Mouse (Mus musculus) liver, embryonic 14.5 days (tissue): ENCODE results near the gene Dusp12.

Source experiments
- CTCF ChIP-seq: IDR thresholded peaks from 2 replicates; pipeline ENCODE4 v1.5.1; 2016; ENCODE audit warnings: antibody characterized with exemption, low read depth, control low read depth
- EP300 ChIP-seq: IDR thresholded peaks from 2 replicates; pipeline ENCODE4 v1.6.1; 2016; ENCODE audit warnings: antibody characterized with exemption, low read depth

DNA sequence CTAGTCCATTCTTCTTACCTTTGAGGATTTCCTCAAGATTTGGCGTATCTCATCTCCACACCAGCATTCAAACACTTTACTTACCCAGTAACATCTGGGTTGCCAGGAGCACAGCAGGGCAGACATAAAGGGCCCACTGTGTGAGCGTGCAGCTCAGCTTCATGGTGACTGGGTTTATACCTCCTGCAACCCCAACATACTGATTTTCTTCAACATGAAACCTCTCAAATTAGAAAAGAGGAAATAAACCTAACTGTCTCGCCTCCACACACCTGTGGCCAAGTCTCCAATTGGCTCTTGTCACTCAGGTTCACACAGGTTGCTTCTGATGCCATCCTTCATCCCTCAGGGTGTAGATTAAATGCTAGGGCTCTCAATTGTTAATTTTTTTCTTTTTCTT lies 42.0 kb upstream of the Dusp12 start, which contains the start of gene Fcrla:
- TF ChIP-seq CTCF (no peak), EP300 (no peak)
